Mouse (Mus musculus) liver, adult 2 months (tissue): ENCODE data around the gene Ltv1.

Source experiments
- CTCF ChIP-seq: fragments of 200-500 bp; IDR thresholded peaks from 2 replicates; pipeline ENCODE4 v1.5.1; 2011; ENCODE audit warnings: low read depth, low read length, control low read depth
- POLR2A ChIP-seq: fragments of 200-500 bp; IDR thresholded peaks from 2 replicates; pipeline ENCODE4 v1.6.1; 2011; ENCODE audit warnings: low read length, control low read depth; ENCODE audit not compliant: insufficient read depth; ENCODE audit errors: extremely low read depth

- TF ChIP-seq CTCF (no peak), POLR2A (no peak)
These were observed 57.2 kb downstream of the Ltv1 start for GRCm38 (mm10) chr10:13135751-13136150.
